Mouse (Mus musculus) spleen, adult 10 weeks (tissue): ENCODE data around the gene Cog2. TPM values are rescaled to one million over a fixed set of nuclear protein-coding genes. Genes with fewer than 3 reads are reported as not detected.

Experiments used
- polyA plus RNA-seq: library from polyadenylated mRNA; stranded (reverse); fragments of 350-450 nt; fragmentation: Illumina TruSeq; extraction: RNeasy Lipid Tissue Mini Kit (QIAGEN cat#74804); gene quantifications from one replicate; pipeline ENCODE4 v1.2.3, GENCODE M21; 2015; ENCODE audit warnings: low replicate concordance; ENCODE audit not compliant: insufficient read depth

Cog2 gene
- 21.2 TPM for polyA plus RNA-seq

DNA sequence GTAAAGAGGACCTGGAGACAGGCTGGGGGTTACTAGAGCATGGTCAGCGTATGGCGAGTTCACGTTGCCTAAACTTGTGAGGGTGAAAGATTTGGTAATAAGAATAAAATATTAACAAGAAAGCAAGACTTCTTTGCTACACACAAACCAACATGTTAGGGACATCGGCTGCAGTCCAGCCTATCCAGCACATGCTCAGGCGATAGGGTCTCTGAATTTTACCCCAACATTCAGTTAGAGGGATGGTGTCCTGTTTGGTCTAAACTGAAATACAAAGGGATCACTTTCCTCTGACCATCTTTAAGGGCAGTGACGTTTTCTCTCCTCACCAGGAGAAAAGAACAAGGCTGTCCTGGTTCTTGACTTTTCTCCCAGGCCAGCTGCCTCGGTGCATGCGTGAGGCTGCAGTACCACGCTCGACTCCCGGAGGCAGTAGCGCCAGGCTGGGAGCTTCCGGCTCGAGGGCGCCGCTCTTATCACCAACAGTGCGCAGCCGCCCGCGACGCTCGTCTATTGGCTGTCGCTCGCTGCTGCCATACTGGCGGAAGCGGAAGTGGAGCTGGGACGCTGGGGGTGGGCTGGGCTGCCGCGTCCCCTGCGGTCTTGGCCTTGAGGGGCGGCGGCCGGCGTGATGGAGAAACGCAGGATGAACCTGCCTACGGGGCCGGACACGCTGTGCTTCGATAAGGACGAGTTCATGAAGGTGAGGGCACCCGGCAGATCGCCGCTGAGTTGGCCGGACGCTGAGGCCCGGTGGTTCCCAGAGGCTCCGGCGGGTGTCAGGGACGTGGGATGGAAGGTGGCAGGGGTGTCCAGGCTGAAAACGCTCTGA, at the start of gene Cog2:
Cog2 (plus strand) TSS at position 519 of the 832 bp plus-strand sequence.

GRCm38 (mm10) chr8:124569593-124569992, 49.0 kb downstream of the Cog2 start, which contains the start of gene Agt:
TSS of gene Agt (minus strand) at chr8:124569706.

DNA sequence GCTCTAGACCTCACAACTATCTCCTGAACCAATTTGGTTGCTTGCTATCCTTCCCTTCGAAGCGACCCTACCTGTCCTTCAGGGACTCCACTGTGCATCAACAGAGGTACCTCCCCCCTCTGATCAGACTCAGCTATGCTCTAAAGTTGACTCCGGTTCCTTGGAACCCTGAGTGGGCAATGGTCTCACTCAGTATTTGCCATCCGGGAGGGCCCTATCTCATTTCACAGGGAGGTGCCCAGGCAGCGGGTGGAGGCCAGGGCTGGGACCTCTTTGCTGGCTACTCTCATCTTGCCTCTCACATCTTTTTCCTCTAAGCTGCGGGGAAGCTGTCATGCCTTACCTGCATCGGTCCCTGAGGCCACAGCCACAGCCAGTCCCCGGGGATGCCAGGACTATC, 55.2 kb downstream of the Cog2 start, which contains the start of gene Capn9:
Capn9 (plus strand) TSS at position 301 of the 400 bp plus-strand sequence.

Other genes starting within 250 kb of the Cog2 start
- gene Pgbd5, start 81.1 kb upstream of the Cog2 start, polyA plus RNA-seq, result 0.10 TPM
- gene Agt, start 48.9 kb downstream of the Cog2 start, polyA plus RNA-seq, result 0.12 TPM
- gene Capn9, start 55.3 kb downstream of the Cog2 start, polyA plus RNA-seq, result 0.29 TPM
- 21.0 TPM for gene 2310022B05Rik, start 142.6 kb downstream of the Cog2 start, polyA plus RNA-seq
- gene Ttc13, start 201.2 kb downstream of the Cog2 start, polyA plus RNA-seq, result 66.7 TPM
- 18.7 TPM for gene Arv1, start 201.4 kb downstream of the Cog2 start, polyA plus RNA-seq
- gene Fam89a, start 231.1 kb downstream of the Cog2 start, polyA plus RNA-seq, result 0.65 TPM